ENCODE assay signal across 31 mouse cellular contexts in the genomic region with DNA sequence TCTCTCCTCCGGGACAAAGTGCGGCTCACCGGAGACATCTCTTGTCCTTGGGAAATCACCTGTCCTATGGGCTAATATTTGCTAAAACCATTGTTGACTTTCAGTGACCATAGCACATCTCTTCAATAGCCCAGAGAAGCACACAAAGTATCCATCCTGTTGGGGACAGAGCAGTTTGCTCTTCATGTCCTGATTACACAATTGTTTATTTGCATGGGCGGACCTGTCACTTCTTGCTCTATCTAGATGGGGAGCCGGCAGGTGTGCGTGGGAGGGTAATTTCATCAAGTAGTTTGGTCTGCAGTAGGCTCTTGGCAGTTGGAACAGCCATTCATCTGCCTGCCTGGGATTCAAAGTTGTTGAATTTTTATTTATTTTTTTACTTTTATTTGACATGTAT. TPM values are rescaled to one million over a fixed set of nuclear protein-coding genes. Genes with fewer than 3 reads are reported as not detected.
DNase-seq lines count a peak whose midpoint lies in the region; ATAC-seq and TF ChIP-seq lines count a peak whose summit lies in the region.
"Had no signal": no experiment of that assay in that cellular context is flagged by ENCODE, and none has a peak within 500 bp of the region (broad histone marks: within the 10 kb centered on the region; RNA-seq: fewer than 3 reads in every experiment).

No protein-coding gene starts in this region.

- H3K9ac ChIP-seq in liver, embryonic 12.5 days = no peak overlapping the region
- no peak overlapping the region for H3K9ac ChIP-seq in liver, postnatal 0 days (replicated peaks)
- H3K9ac ChIP-seq: hindbrain, embryonic 12.5 days; limb, embryonic 13.5 days; neural tube, embryonic 13.5 days; stomach, embryonic 15.5 days had no signal

- peak; percentile 67 to 71 for DNase-seq in cerebellum, postnatal 10 days
- no peak for DNase-seq in cerebellum, adult 18-20 months
- DNase-seq in liver = no peak
- DNase-seq in layer of hippocampus, adult 9-10 months (ENCODE audit: low spot score) = peak; percentile 37
- no peak for DNase-seq in liver, postnatal 0 days
- no peak for DNase-seq in thymus, postnatal 10 days (ENCODE audit: low spot score in 2 of 2)
- DNase-seq in thymus, postnatal 4 days = no peak
- DNase-seq: adrenal gland, adult 2 months; adrenal gland, postnatal 36 days; cerebellum, adult 8-10 months; cerebellum, postnatal 36 days; gastrocnemius, postnatal 25 days; heart, adult 18-20 months; heart, postnatal 36 days; kidney, postnatal 25 days; lung, adult 2 months; lung, postnatal 10 days; right cerebral cortex, postnatal 14 days; thymus, postnatal 25 days had no signal

- no peaks in the 10 kb centered on the region for H3K9me3 ChIP-seq in liver, embryonic 12.5 days (replicated peaks)
- H3K9me3 ChIP-seq in liver, postnatal 0 days (ENCODE audit: low read length) = no peaks in the 10 kb centered on the region
- H3K9me3 ChIP-seq: hindbrain, embryonic 12.5 days; limb, embryonic 13.5 days; midbrain, embryonic 10.5 days; neural tube, embryonic 13.5 days; stomach, embryonic 15.5 days had no signal

- peak overlapping the region; percentile 97; the same call in 1 of the 2 replicates for H3K27ac ChIP-seq in liver, embryonic 12.5 days
- peak overlapping the region; percentile 97 for H3K27ac ChIP-seq in liver, postnatal 0 days (ENCODE audit: low read depth)
- H3K27ac ChIP-seq: hindbrain, embryonic 12.5 days; layer of hippocampus, adult 2 months; limb, embryonic 13.5 days; midbrain, embryonic 10.5 days; neural tube, embryonic 13.5 days; stomach, embryonic 15.5 days had no signal

- H3K27me3 ChIP-seq in liver, embryonic 12.5 days (replicated peaks) = no peaks in the 10 kb centered on the region
- H3K27me3 ChIP-seq in liver, postnatal 0 days (ENCODE audit: insufficient read depth, low read length) = no peaks in the 10 kb centered on the region
- H3K27me3 ChIP-seq: hindbrain, embryonic 12.5 days; limb, embryonic 13.5 days; neural tube, embryonic 13.5 days; stomach, embryonic 15.5 days had no signal

- H3K4me2 ChIP-seq in liver, embryonic 12.5 days = no peak overlapping the region
- no peak overlapping the region for H3K4me2 ChIP-seq in liver, postnatal 0 days (ENCODE audit: low read depth, low read length)
- H3K4me2 ChIP-seq: heart, embryonic 11.5 days; hindbrain, embryonic 12.5 days; limb, embryonic 13.5 days; neural tube, embryonic 13.5 days; stomach, embryonic 15.5 days had no signal

- TF ChIP-seq CTCF in liver, postnatal 0 days (IDR thresholded peaks at IDR 0.05; ENCODE audit: low read depth) = no peak

- peaks cover 15% of the 10 kb centered on the region for H3K36me3 ChIP-seq in liver, embryonic 12.5 days
- H3K36me3 ChIP-seq in liver, postnatal 0 days (replicated peaks; ENCODE audit: insufficient read depth, low read length) = no peaks in the 10 kb centered on the region
- H3K36me3 ChIP-seq: hindbrain, embryonic 12.5 days; limb, embryonic 13.5 days; midbrain, embryonic 10.5 days; neural tube, embryonic 13.5 days; stomach, embryonic 15.5 days had no signal

- WGBS in liver, embryonic 12.5 days (ENCODE audit: insufficient replicate concordance) = 86% methylated on average over 6 of the region's 6 CpGs
- 67% methylated on average over 6 of the region's 6 CpGs for WGBS in liver, postnatal 0 days (ENCODE audit: insufficient replicate concordance)

- H3K4me1 ChIP-seq in liver, embryonic 12.5 days = peaks cover 43% of the 10 kb centered on the region
- H3K4me1 ChIP-seq in liver, postnatal 0 days (ENCODE audit: insufficient read depth) = peaks cover 43% of the 10 kb centered on the region

- TF ChIP-seq EP300 in liver, postnatal 0 days (IDR thresholded peaks at IDR 0.05; ENCODE audit: low read depth) = peak; percentile 91

- no peak overlapping the region for H3K4me3 ChIP-seq in liver, embryonic 12.5 days
- H3K4me3 ChIP-seq in liver, postnatal 0 days (ENCODE audit: low read depth, low read length) = no peak overlapping the region
- H3K4me3 ChIP-seq: hindbrain, embryonic 12.5 days; layer of hippocampus, adult 2 months; limb, embryonic 13.5 days; midbrain, embryonic 10.5 days; neural tube, embryonic 13.5 days; stomach, embryonic 15.5 days had no signal

- ATAC-seq in liver, embryonic 12.5 days = no peak
- peak; percentile 74 for ATAC-seq in liver, postnatal 0 days
- ATAC-seq: activated CD4-positive, CD25-positive, alpha-beta regulatory T cell, adult 4 months; forebrain, embryonic 14.5 days; intestine, postnatal 0 days; midbrain, embryonic 16.5 days had no signal

RNA-seq across cellular contexts. Expression of gene Vwf, which starts 28.5 kb away (rescaled TPM):
- polyA plus RNA-seq in liver, embryonic 12.5 days (2016; fragmentation: Nextera tagmentation; extraction: Ambion mirVana) = 19.2 and 21.5 TPM in 2 replicates
- polyA plus RNA-seq in liver, postnatal 0 days (2015; fragmentation: Nextera tagmentation; extraction: Ambion mirVana) = 13.4 and 14.8 TPM in 2 replicates

Comparison
In these comparisons a context has a peak if more than half of its experiments do, and no peak if none do; other contexts are left out.
1. DNase-seq: peak in cerebellum, postnatal 10 days (2 of 2) and layer of hippocampus, adult 9-10 months (single experiment); none in cerebellum, adult 18-20 months (0 of 2), liver (single experiment), liver, postnatal 0 days (single experiment), thymus, postnatal 10 days (0 of 2) and thymus, postnatal 4 days (single experiment).